Mouse (Mus musculus) heart, adult 2 months (tissue): ENCODE measurements at regions not wholly inside any gene's neighbourhood (a gene's known extent, or its start where the extent isn't known, plus 50 kb on each side); places are given as distances from the start of the nearest gene placed in this dataset.
A peak's percentile ranks its signal among the peaks of the same experiment; 100 is the strongest.

Experiments
- DNase-seq, 2 experiments: peaks; one replicate each; pipeline ENCODE4 v3.0.0; 2021
- H3K27ac ChIP-seq: fragments of 200-600 bp; 2 replicates; pipeline ENCODE4 v1.8.1; 2022
- H3K27me3 ChIP-seq: fragments of 200-500 bp; 2 replicates; pipeline ENCODE4 v1.6.1; 2012; ENCODE audit warnings: mild to moderate bottlenecking, low read length, inconsistent platforms, mixed read lengths; ENCODE audit not compliant: control insufficient read depth, insufficient read depth
- H3K36me3 ChIP-seq: fragments of 200-500 bp; 2 replicates; pipeline ENCODE4 v1.6.1; 2012; ENCODE audit warnings: low read length, inconsistent platforms; ENCODE audit not compliant: control insufficient read depth, insufficient read depth
- H3K4me1 ChIP-seq: fragments of 200-500 bp; 2 replicates; pipeline ENCODE4 v1.6.1; 2011; ENCODE audit warnings: low read length; ENCODE audit not compliant: control insufficient read depth, insufficient read depth
- H3K4me3 ChIP-seq: fragments of 200-600 bp; 2 replicates; pipeline ENCODE4 v1.8.1; 2022
- H3K79me2 ChIP-seq: fragments of 200-500 bp; replicated peaks from 2 replicates; pipeline ENCODE4 v1.6.1; 2012; ENCODE audit warnings: mild to moderate bottlenecking, inconsistent platforms, low read length, moderate library complexity, mixed read lengths; ENCODE audit not compliant: control insufficient read depth, insufficient read depth
- H3K9ac ChIP-seq: fragments of 200-500 bp; 2 replicates; pipeline ENCODE4 v1.6.1; 2012; ENCODE audit warnings: low read depth, mild to moderate bottlenecking, control low read depth, inconsistent platforms, low read length, mixed read lengths
- CTCF ChIP-seq: fragments of 200-600 bp; IDR thresholded peaks from 2 replicates; pipeline ENCODE4 v1.8.1; 2022; ENCODE audit warnings: antibody characterized with exemption, mild to moderate bottlenecking, moderate library complexity
- EP300 ChIP-seq: fragments of 200-500 bp; IDR thresholded peaks from 2 replicates; pipeline ENCODE4 v1.6.1; 2011; ENCODE audit warnings: low read depth, low read length, control low read depth; ENCODE audit not compliant: insufficient read depth
- POLR2A ChIP-seq: fragments of 200-500 bp; IDR thresholded peaks from 2 replicates; pipeline ENCODE4 v1.6.1; 2011; ENCODE audit warnings: mild to moderate bottlenecking, low read depth, low read length, control low read depth; ENCODE audit not compliant: insufficient read depth
- WGBS: fragments of 180-500 bp; shearing (Covaris S2); methylation state at CpG from one replicate; pipeline ENCODE4 v1.1.7; 2018; 5-methylcytosine and 5-hydroxymethylcytosine counted together
- intact Hi-C: fragments of 180-260 bp; cut with DNase I; formaldehyde crosslinking; loops from one replicate; pipeline ENCODE4 v1.15.1; 2025

GRCm38 (mm10) chr10:83819266-83819949 lies 96.7 kb downstream of the 1500009L16Rik start:
- no peaks in the 10 kb centered on the region for H3K36me3 ChIP-seq
- no peak for TF ChIP-seq POLR2A
- TF ChIP-seq EP300, result peak; percentile 73; the same call in 1 of the 2 replicates
- TF ChIP-seq CTCF, result peak; percentile 87
- H3K4me3 ChIP-seq, result no peak overlapping the region
- peak; percentile 74 to 83 for DNase-seq
- no peaks in the 10 kb centered on the region for H3K79me2 ChIP-seq
- H3K4me1 ChIP-seq, result no peaks in the 10 kb centered on the region
- H3K9ac ChIP-seq, result no peak overlapping the region
- H3K27me3 ChIP-seq, result no peaks in the 10 kb centered on the region
- H3K27ac ChIP-seq, result no peak overlapping the region
- intact Hi-C loops, result loop anchor here (1.0 to 2.0 kb wide), 5 partner anchors 53 to 695 kb away; no protein-coding TSS in a partner anchor
- 7% methylated on average over 13 of the region's 13 CpGs for WGBS

- no peaks in the 10 kb centered on the region for H3K79me2 ChIP-seq
- no peak overlapping the region for H3K27ac ChIP-seq
- 81% methylated on average over 8 of the region's 8 CpGs for WGBS
- intact Hi-C loops, result loop anchor here (1.0 to 5.0 kb wide), 6 partner anchors 53 to 694 kb away; no protein-coding TSS in a partner anchor
- no peaks in the 10 kb centered on the region for H3K36me3 ChIP-seq
- no peak overlapping the region for H3K9ac ChIP-seq
- H3K27me3 ChIP-seq, result no peaks in the 10 kb centered on the region
- no peaks in the 10 kb centered on the region for H3K4me1 ChIP-seq
- no peak overlapping the region for H3K4me3 ChIP-seq
- DNase-seq, result no peak
- TF ChIP-seq POLR2A (no peak), EP300 (no peak), CTCF (no peak)
These were observed 97.2 kb downstream of the 1500009L16Rik start for GRCm38 (mm10) chr10:83819950-83820275.

DNA sequence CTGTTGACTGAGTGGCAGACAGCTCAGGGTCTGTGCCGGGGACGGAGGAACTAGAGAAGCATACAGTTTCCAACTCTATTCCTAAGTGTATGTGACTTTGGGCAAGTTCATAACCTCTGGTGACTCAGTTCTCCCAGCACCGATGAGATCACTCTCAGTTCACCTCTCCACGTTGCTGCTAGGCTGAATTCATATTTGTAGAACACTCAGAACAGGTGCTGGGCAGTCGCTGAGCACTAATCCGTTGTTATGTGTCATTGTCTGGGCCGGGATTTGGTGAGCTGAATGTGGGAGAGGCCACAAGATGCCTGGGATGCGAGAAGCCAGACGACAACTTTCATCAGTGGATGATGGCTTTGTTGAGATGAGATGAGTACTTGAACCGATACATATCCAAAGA lies 98.4 kb downstream of the 1500009L16Rik start:
- 82% methylated on average over 10 of the region's 10 CpGs for WGBS
- H3K27me3 ChIP-seq, result no peaks in the 10 kb centered on the region
- intact Hi-C loops, result loop anchor here (5.0 kb wide), 1 partner anchor 116 kb away; no protein-coding TSS in a partner anchor
- no peak for DNase-seq
- no peaks in the 10 kb centered on the region for H3K79me2 ChIP-seq
- no peak overlapping the region for H3K9ac ChIP-seq
- H3K27ac ChIP-seq, result no peak overlapping the region
- H3K36me3 ChIP-seq, result no peaks in the 10 kb centered on the region
- H3K4me1 ChIP-seq, result no peaks in the 10 kb centered on the region
- no peak for TF ChIP-seq CTCF
- no peak for TF ChIP-seq EP300
- H3K4me3 ChIP-seq, result no peak overlapping the region

DNA sequence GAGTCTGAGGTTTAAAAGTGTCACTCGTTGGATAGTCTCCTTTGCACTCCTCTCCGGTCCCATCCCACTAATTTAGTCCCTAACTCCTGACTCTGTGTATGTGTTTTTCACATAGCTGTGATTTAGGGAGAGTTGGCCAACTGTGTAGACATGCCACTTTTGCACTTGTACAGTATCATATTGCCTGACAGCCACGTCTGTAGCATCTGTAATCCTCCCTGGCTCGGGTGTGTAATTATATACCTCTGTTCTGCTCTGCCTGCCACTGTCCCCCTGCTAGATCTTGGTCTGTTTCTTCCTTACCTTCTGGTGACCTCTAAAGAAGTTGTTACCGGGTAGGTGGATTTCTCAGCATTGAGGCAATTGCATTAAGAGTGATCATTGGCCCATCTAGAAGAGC lies 103.4 kb downstream of the 1500009L16Rik start:
- Histone ChIP-seq H3K27ac (no peak overlapping the region), H3K4me1 (no peaks in the 10 kb centered on the region), H3K27me3 (no peaks in the 10 kb centered on the region), H3K79me2 (no peaks in the 10 kb centered on the region), H3K36me3 (no peaks in the 10 kb centered on the region), H3K9ac (no peak overlapping the region), H3K4me3 (no peak overlapping the region)
- no peak for TF ChIP-seq EP300
- no peak for TF ChIP-seq POLR2A
- TF ChIP-seq CTCF, result no peak
- WGBS, result 86% methylated on average over 5 of the region's 5 CpGs
- no peak for DNase-seq
- intact Hi-C loops, result no loop called here

DNA sequence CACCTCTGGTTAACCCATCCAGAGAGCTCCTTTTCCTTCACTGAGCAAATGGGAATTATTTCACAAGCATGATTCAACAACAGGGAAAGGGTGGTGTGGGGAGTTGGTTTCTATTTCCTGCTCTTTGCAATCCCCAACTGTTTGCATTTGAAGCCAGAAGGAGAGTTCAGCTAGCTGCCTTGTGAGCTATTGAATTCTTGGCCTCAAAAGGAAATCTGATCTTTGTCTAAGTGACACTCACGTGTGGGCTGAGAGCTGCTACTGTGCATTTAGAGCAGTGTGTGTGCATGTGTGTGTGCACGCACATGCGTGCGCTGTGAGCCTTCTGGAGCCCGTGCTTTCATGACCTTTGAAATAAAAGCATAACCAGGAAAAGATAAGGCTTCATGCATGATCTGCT lies 113.7 kb downstream of the 1500009L16Rik start:
- Histone ChIP-seq H3K9ac (no peak overlapping the region), H3K27me3 (no peaks in the 10 kb centered on the region), H3K4me1 (peaks cover 2% of the 10 kb centered on the region; the same call in 1 of the 2 replicates), H3K79me2 (no peaks in the 10 kb centered on the region), H3K4me3 (no peak overlapping the region), H3K27ac (peak overlapping the region; percentile 17; the same call in 1 of the 2 replicates), H3K36me3 (no peaks in the 10 kb centered on the region)
- TF ChIP-seq EP300 (no peak), CTCF (no peak), POLR2A (no peak)
- peak in 1 of 2 experiments; percentile 11 for DNase-seq
- 60% methylated on average over 5 of the region's 5 CpGs for WGBS
- intact Hi-C loops, result no loop called here

- Histone ChIP-seq H3K27me3 (no peaks in the 10 kb centered on the region), H3K4me3 (no peak overlapping the region), H3K9ac (no peak overlapping the region), H3K27ac (no peak overlapping the region), H3K79me2 (no peaks in the 10 kb centered on the region), H3K36me3 (no peaks in the 10 kb centered on the region), H3K4me1 (peaks cover 2% of the 10 kb centered on the region; the same call in 1 of the 2 replicates)
- intact Hi-C loops, result no loop called here
- WGBS, result 77% methylated on average over 3 of the region's 3 CpGs
- TF ChIP-seq POLR2A, result no peak
- no peak for TF ChIP-seq CTCF
- TF ChIP-seq EP300, result no peak
- no peak for DNase-seq
These were observed 117.6 kb downstream of the 1500009L16Rik start for GRCm38 (mm10) chr10:83840226-83840625.
